Mouse (Mus musculus) hindbrain, embryonic 15.5 days (tissue): ENCODE data around the gene Gapvd1. TPM values are rescaled to one million over a fixed set of nuclear protein-coding genes. Genes with fewer than 3 reads are reported as not detected.

Experiments used
- ATAC-seq: fragments of 200-750 bp; cut with Nextera tagmentation; 2 replicates; pipeline ENCODE4 v1.8.0; 2017; ENCODE audit warnings: low read depth, moderate number of reproducible peaks, moderate TSS enrichment; ENCODE audit not compliant: low FRiP score
- H3K27ac ChIP-seq: fragments of 300-500 bp; sonication (generic); replicated peaks from 2 replicates; pipeline ENCODE4 v1.5.1; 2015; ENCODE audit warnings: mild to moderate bottlenecking, inconsistent platforms
- H3K27me3 ChIP-seq: fragments of 300-500 bp; sonication (generic); 2 replicates; pipeline ENCODE4 v1.6.1; 2015; ENCODE audit warnings: control low read depth, inconsistent platforms
- H3K36me3 ChIP-seq: fragments of 300-500 bp; sonication (generic); 2 replicates; pipeline ENCODE4 v1.6.1; 2015; ENCODE audit warnings: control low read depth, inconsistent platforms
- H3K4me1 ChIP-seq: fragments of 300-500 bp; sonication (generic); replicated peaks from 2 replicates; pipeline ENCODE4 v1.6.1; 2015; ENCODE audit warnings: control low read depth, inconsistent platforms
- H3K4me2 ChIP-seq: fragments of 300-500 bp; sonication (generic); 2 replicates; pipeline ENCODE4 v1.6.1; 2015; ENCODE audit warnings: moderate library complexity, mild to moderate bottlenecking, inconsistent platforms
- H3K4me3 ChIP-seq: fragments of 300-500 bp; sonication (generic); 2 replicates; pipeline ENCODE4 v1.5.1; 2015; ENCODE audit warnings: mild to moderate bottlenecking, inconsistent platforms
- H3K9ac ChIP-seq: fragments of 300-500 bp; sonication (generic); 2 replicates; pipeline ENCODE4 v1.6.1; 2015; ENCODE audit warnings: inconsistent platforms
- H3K9me3 ChIP-seq: fragments of 300-500 bp; sonication (generic); 2 replicates; pipeline ENCODE4 v1.6.1; 2016; ENCODE audit warnings: control low read depth, inconsistent platforms
- WGBS: fragments of 180-500 bp; shearing (Covaris S2); methylation state at CpG from one replicate; pipeline ENCODE4 v1.1.7; 2015; 5-methylcytosine and 5-hydroxymethylcytosine counted together
- polyA plus RNA-seq: library from polyadenylated mRNA; unstranded; fragments of >200 nt; fragmentation: Nextera tagmentation; extraction: Ambion mirVana; gene quantifications from 2 replicates; pipeline ENCODE4 v1.2.1, GENCODE M21; 2015

Gene Gapvd1
- polyA plus RNA-seq, 1 experiment from 2014 or later = 106 TPM

DNA sequence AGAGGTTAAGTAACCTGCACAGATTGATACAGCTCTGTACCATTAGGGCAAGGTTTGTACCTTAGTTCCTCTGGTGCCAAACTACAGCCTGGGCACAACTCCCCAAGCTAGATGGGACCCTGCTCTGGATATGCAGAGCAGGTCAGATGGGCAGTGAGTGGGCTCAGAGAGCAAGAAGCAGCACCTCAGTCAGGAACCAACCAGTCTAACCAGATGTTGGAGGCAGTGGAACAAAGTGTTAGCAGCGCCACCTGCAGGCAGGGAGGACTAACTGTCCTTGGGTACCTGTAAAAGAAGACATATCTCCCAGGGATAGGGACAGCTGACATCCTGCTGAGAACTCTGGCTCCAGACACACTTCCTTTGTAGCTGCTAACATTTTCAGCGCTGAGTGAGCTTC is 112.7 kb downstream of the Gapvd1 start:
- no peak for ATAC-seq
- peaks cover 27% of the 10 kb centered on the region for H3K4me1 ChIP-seq
- no peaks in the 10 kb centered on the region for H3K36me3 ChIP-seq
- no peaks in the 10 kb centered on the region for H3K9me3 ChIP-seq
- no peak overlapping the region for H3K4me3 ChIP-seq
- no peak overlapping the region for H3K4me2 ChIP-seq
- H3K9ac ChIP-seq = no peak overlapping the region
- 21% methylated on average over 2 of the region's 2 CpGs for WGBS
- no peak overlapping the region for H3K27ac ChIP-seq
- no peaks in the 10 kb centered on the region for H3K27me3 ChIP-seq

DNA sequence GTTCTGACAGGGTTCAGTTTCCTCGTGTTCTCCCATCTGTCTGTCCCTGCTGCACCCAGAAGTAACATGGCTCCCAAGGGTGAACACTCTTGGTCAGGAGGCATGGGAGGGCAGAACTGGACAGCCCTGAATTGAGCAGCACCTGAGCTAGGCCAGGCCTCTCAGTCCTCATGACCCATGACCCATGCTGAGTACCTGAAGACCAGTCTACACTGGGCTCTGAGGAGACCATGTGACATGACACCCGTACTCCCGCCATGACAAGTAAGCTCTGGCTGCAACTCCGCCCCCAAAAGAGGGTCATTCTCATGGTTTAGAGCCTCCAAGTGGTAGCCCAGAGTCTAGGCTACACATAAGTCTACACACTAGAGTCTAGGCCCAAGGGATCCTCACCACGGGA is 115.3 kb downstream of the Gapvd1 start:
- Histone ChIP-seq H3K4me3 (no peak overlapping the region), H3K4me1 (peaks cover 9% of the 10 kb centered on the region; the same call in 1 of the 2 replicates), H3K9ac (no peak overlapping the region), H3K27ac (no peak overlapping the region), H3K27me3 (no peaks in the 10 kb centered on the region), H3K36me3 (no peaks in the 10 kb centered on the region), H3K9me3 (no peaks in the 10 kb centered on the region), H3K4me2 (peak overlapping the region; percentile 80; the same call in 1 of the 2 replicates)
- peak; percentile 55; the same call in 1 of the 2 replicates for ATAC-seq
- WGBS = 56% methylated on average over 5 of the region's 5 CpGs

DNA sequence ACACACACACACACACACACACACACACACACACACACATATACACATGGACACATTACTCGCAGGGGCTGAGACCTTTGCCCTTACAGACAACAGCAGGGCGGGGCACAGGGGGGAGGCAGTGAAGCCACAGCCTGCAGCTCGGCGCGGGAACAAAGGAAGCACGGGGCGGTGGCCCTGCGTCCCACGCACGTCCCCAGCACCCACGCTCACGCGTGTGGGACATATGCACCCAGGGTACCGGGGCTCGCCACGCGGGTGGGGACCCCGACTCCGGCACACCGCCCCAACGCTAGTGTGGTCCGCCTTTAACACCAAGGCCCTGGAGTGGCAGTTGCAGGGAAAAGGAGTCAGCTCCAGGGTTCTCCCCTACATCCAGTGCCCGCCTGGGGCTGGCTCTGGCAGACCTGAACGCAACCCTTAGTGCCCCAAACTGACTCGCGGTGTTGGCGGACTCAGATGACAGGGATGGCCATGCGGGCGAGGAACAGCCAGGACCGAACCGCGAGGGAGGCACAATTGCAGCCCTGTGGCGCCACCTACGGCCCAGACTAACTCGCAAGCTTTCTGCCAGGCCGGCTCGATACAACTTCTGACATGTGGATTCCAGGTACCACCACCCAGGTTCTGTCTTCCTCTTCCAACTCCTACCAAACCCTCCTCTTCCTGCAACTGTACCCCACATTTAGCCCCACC is 115.9 kb downstream of the Gapvd1 start:
- H3K9ac ChIP-seq = peak overlapping the region; percentile 59
- no peaks in the 10 kb centered on the region for H3K9me3 ChIP-seq
- peak; percentile 86 for ATAC-seq
- H3K36me3 ChIP-seq = no peaks in the 10 kb centered on the region
- 19% methylated on average over 37 of the region's 37 CpGs for WGBS
- peak overlapping the region; percentile 37 for H3K4me3 ChIP-seq
- H3K4me2 ChIP-seq = peak overlapping the region; percentile 80
- no peaks in the 10 kb centered on the region for H3K27me3 ChIP-seq
- H3K27ac ChIP-seq = 0 out of 2 replicates have a peak overlapping the region, but pooled peaks have one; percentile 35
- peaks cover 9% of the 10 kb centered on the region; the same call in 1 of the 2 replicates for H3K4me1 ChIP-seq

DNA sequence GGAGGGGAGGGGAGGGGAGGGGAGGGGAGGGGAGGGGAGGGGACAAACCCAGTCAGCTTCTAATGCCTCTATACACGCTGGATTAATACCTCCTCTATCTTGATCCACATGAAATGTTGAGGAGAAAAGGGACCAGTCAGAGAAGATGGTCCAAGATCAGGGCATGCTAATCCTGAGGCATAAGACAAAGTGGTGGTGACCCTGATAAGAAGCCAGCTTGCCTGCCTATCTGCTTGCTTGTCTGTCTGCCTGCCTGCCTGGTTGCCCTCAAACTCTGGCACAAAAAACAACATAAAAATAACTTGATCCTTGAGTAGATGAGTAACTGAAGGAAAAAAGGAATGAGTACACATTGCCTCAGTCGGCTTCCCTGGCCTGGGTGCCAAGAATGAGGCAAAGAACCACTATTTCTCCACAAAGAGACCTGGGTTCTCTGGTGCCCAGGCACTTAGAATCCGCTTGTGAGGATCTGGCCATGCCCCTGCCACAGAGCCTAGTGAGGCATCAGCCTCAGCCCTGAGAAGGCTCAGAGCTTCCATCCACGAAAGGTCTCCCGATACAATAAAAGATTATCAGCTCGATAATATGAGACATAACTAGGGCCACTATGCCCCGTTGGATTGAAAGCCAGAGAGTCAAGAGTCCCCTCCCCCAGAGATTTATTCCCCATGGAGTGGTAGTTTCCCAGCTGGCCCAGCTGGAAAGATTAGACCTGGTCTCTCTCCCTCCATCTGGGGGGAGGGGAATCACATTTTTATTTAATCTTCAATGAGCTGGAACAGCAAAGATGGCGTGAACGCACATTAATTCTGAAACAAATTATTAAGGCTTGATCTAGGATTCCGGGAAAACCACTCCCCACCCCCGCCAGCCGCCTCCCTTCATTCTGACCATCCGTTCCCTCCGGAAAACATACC is 119.5 kb downstream of the Gapvd1 start:
- no peaks in the 10 kb centered on the region for H3K9me3 ChIP-seq
- H3K4me1 ChIP-seq = peaks cover 9% of the 10 kb centered on the region; the same call in 1 of the 2 replicates
- H3K4me2 ChIP-seq = no peak overlapping the region
- no peak overlapping the region for H3K27ac ChIP-seq
- H3K27me3 ChIP-seq = no peaks in the 10 kb centered on the region
- no peak overlapping the region for H3K9ac ChIP-seq
- no peaks in the 10 kb centered on the region for H3K36me3 ChIP-seq
- 62% methylated on average over 14 of the region's 14 CpGs for WGBS
- H3K4me3 ChIP-seq = no peak overlapping the region
- no peak for ATAC-seq

DNA sequence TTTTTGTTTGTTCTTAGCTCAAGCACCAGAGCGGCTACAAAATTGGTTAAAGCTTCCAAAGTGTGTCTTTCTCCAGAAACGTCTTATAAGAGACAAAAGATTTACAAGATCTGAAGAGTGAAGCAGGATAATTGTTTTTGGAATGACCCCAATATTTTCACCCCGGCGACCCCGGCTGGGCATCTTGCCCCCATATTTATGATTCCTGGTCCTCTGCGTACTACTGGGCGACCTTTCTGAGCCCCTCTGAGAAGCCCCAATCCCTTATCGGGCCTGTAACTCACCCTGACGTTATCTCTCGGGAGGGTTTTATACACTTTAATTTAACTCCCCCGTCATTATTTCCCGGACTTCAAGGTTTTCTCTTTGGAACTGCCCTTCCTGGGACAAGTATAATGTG is 123.0 kb downstream of the Gapvd1 start:
- WGBS = 82% methylated on average over 12 of the region's 12 CpGs
- H3K4me3 ChIP-seq = no peak overlapping the region
- no peak overlapping the region for H3K9ac ChIP-seq
- ATAC-seq = no peak
- H3K9me3 ChIP-seq = no peaks in the 10 kb centered on the region
- no peaks in the 10 kb centered on the region for H3K36me3 ChIP-seq
- no peak overlapping the region for H3K27ac ChIP-seq
- H3K4me2 ChIP-seq = no peak overlapping the region
- H3K27me3 ChIP-seq = no peaks in the 10 kb centered on the region
- peaks cover 3% of the 10 kb centered on the region; the same call in 1 of the 2 replicates for H3K4me1 ChIP-seq

DNA sequence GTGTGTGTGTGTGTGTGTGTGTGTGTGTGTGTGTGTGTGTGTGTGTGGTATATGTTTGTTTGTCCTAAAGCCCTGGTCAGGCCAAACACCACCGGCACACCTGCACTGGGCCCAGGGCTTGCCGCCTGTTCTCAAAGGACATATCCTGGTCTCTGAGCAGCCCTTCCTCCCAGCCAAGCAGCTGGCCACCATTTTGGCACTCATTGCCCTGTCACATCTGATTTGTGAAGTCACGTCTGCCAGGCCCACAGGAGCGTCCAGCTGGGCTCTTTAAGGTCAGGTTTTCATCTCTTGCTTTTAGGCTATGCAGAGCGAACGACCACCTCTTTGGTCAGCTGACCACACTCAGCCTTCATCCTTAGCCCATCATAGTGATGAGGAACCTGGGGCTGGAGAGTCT is 124.6 kb downstream of the Gapvd1 start:
- peaks cover 3% of the 10 kb centered on the region; the same call in 1 of the 2 replicates for H3K4me1 ChIP-seq
- H3K4me2 ChIP-seq = no peak overlapping the region
- no peak overlapping the region for H3K4me3 ChIP-seq
- no peak for ATAC-seq
- no peaks in the 10 kb centered on the region for H3K9me3 ChIP-seq
- H3K36me3 ChIP-seq = no peaks in the 10 kb centered on the region
- WGBS = 65% methylated on average over 6 of the region's 6 CpGs
- no peak overlapping the region for H3K9ac ChIP-seq
- H3K27ac ChIP-seq = no peak overlapping the region
- no peaks in the 10 kb centered on the region for H3K27me3 ChIP-seq

DNA sequence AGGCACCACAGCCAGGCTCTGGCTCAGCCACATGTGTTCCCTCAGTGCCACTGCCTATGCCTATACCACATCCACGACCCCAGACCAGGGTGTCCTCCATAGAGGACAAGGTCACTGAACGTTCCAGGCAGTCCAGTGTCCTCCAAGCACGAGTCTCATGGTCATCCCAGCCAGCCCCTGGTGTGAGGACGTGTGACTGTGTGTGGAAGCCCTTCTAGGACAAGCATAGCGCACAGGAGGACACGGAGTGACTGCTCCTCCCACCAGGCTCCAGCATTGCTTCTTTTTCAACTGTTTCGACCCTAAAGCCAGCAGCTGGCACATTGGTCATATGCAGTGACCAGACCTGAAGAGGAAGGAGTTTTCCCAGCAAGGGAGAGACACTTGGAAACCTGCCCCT is 125.3 kb downstream of the Gapvd1 start:
- Histone ChIP-seq H3K27ac (no peak overlapping the region), H3K9me3 (no peaks in the 10 kb centered on the region), H3K4me2 (no peak overlapping the region), H3K4me3 (no peak overlapping the region), H3K9ac (no peak overlapping the region), H3K36me3 (no peaks in the 10 kb centered on the region), H3K4me1 (peaks cover 3% of the 10 kb centered on the region; the same call in 1 of the 2 replicates), H3K27me3 (no peaks in the 10 kb centered on the region)
- no peak for ATAC-seq
- 79% methylated on average over 7 of the region's 7 CpGs for WGBS

DNA sequence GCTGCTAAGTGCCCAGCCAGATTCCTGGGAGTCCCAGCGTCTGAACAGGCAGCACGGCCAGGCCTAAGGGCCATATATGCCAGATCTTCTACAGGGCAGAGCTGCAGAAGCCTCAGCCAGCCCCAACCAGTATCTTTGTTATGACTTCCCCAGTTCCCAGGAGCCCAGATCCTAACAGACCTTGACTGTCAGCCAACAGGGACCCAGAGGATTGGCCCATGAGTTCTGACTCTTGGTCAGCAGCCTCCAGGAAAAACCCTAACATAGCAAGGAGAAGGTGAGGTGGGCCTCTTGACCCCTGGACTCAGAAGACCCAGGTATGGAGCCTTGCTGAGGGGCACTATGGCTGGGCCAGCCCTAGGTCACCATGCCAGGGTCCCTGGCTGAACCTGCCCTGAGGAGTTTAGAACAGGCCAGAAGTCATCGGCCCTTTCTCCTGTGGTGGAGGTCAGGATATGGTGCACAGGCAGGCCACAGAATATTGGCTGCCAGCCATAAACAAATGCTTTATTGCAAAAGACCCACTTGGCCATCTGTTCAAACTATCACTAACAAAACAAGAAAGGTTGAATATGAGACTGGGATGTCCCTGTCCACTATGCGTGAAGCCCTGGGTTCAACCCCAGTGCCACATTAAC is 126.0 kb downstream of the Gapvd1 start:
- ATAC-seq = no peak
- Histone ChIP-seq H3K27ac (no peak overlapping the region), H3K4me3 (no peak overlapping the region), H3K9ac (no peak overlapping the region), H3K36me3 (0 out of 2 replicates have a peak, but pooled peaks cover 5% of the 10 kb centered on the region), H3K27me3 (no peaks in the 10 kb centered on the region), H3K4me2 (no peak overlapping the region), H3K9me3 (no peaks in the 10 kb centered on the region), H3K4me1 (peaks cover 3% of the 10 kb centered on the region; the same call in 1 of the 2 replicates)
- 80% methylated on average over 4 of the region's 4 CpGs for WGBS

DNA sequence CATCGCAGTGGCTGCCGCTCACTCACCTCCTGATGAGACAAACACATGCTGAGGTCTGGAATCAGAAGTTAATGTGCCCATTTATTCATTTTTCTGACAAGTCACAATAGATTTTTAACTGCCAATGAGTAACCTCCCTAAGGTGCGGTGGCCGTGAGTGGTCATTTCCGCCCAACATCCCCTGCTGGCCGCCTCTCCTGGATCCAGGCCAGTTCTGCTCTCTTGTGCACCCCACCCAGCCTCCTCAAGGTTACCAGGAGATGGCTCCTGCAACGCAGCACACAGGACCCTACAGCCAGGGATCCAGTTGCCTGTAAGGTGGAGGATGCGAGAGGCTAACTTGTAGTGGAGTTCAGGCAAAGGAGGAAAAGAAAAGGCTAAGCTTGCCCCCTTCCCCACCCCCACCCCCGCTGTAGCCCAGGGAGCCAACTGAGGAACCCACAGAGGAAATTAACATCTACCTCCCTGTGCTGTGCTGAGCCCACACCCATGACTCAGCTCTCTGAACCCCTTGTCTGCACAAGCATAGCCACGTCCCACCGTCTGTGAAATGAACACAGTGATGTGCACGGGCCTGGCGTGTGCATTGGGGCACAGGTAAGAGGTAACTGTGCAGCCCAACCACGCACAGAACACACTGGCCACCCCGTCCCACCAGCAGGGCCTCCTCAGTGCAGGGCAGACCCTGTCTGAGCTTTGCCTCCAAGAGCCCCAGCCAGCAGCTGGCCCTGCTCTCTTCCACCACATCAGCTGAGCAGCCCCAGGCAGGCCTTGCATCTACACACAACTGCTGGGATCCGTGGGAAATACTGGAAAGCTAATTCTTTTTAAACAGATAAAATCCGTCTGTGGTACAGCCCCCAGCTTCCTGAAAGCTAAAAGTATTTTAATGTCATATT is 127.5 kb downstream of the Gapvd1 start:
- Histone ChIP-seq H3K27ac (no peak overlapping the region), H3K4me2 (no peak overlapping the region), H3K9me3 (no peaks in the 10 kb centered on the region), H3K27me3 (no peaks in the 10 kb centered on the region), H3K4me3 (no peak overlapping the region), H3K9ac (no peak overlapping the region), H3K4me1 (peaks cover 9% of the 10 kb centered on the region; the same call in 1 of the 2 replicates), H3K36me3 (0 out of 2 replicates have a peak, but pooled peaks cover 5% of the 10 kb centered on the region)
- WGBS = 66% methylated on average over 17 of the region's 17 CpGs
- ATAC-seq = no peak
